Mouse (Mus musculus) spleen, adult 2 months (tissue): ENCODE data around the gene Cfap97d1.

ENCODE experiments used
- CTCF ChIP-seq: fragments of 200-500 bp; IDR thresholded peaks from 2 replicates; pipeline ENCODE4 v1.5.1; 2011; ENCODE audit warnings: mild to moderate bottlenecking, inconsistent platforms; ENCODE audit not compliant: insufficient read depth, insufficient read length, insufficient replicate concordance; ENCODE audit errors: extremely low read depth
- POLR2A ChIP-seq: fragments of 200-500 bp; IDR thresholded peaks from 2 replicates; pipeline ENCODE4 v1.6.1; 2011; ENCODE audit warnings: low read depth, low read length, inconsistent platforms

GRCm38 (mm10) chr11:102028087-102028816 lies 44.2 kb downstream of the Cfap97d1 start, which contains the start of gene Mpp3:
- TF ChIP-seq CTCF (no peak), POLR2A (no peak)
